Mouse (Mus musculus) cerebellum, adult 11-12 months (tissue): Measurements from ENCODE around the gene Havcr2.
"Not testable (repeated sequence)": the region's sequence is repeated elsewhere in the genome, so short reads cannot be mapped to it uniquely, and the experiment has no call there.

Source experiments
- DNase-seq: peaks from one replicate; pipeline ENCODE4 v3.0.0; 2022

Gene Havcr2

GRCm38 (mm10) chr11:46461931-46462330, 7.2 kb downstream of the Havcr2 start:
- DNase-seq = no peak

- no peak for DNase-seq
Observed at GRCm38 (mm10) chr11:46466878-46467277, 12.1 kb downstream of the Havcr2 start.

- DNase-seq = no peak
Observed at GRCm38 (mm10) chr11:46474220-46474619, 19.5 kb downstream of the Havcr2 start.

GRCm38 (mm10) chr11:46479311-46479710, 24.6 kb downstream of the Havcr2 start:
- DNase-seq = no peak

- DNase-seq = no peak
Observed at GRCm38 (mm10) chr11:46480517-46480916, 25.8 kb downstream of the Havcr2 start.

DNA sequence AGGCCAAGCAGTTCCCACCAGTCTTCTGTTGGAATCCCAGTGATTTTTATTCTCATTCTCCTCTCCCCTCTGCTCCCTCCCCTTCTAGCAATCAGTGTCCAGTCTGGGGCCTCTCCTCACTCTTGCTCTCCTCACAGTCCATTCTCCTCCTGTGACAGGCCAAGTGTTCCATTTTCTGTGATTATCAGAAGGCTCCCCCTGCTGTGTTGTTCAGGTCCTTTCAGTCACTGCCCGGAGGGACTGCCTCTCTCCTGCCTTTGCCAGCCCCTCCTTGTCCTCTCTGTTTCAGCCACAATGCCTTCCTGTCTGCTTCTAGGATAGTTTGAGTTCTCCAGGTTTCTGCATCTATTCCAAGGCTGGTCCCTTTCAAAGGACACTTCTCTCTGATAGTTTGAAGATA, 33.5 kb downstream of the Havcr2 start:
- DNase-seq = no peak

DNA sequence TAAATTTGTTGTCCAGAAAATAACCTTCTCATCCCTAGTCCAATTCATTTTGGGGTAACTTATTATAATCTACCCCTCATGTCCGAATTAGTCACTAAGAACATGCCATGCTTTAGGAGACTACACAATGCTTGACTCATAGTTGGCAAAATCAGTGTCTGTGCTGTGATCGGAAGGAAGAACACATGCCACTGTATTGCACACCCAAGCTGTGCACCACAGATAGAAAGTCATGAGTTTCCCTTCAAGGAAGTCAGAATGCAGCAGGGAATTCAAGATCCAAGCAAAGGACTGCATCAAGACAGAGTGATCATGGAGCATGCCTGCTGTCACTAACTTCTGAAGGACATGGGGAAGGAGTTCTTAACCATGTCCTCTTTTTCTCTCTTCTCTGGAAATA, 33.9 kb downstream of the Havcr2 start:
- no peak for DNase-seq

DNA sequence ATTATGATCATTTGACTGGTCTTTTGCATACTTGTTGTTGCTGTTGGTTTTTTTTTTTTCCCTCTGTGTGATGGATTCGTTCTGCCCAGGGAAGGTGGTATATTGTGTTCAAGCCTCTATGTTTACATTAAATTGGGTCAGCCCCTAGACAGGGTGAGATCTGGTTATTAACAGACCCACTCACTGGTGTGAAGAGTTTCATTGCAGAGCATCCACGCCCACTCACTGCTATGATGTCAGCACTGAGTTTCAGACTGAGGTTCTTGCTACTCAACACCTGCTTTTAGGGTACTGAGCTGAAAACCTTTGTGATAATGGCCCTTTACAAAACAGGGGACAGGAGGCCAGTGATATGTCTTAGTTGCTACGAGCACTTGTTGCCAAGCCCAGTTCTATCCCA, 52.4 kb downstream of the Havcr2 start:
- DNase-seq = no peak

DNA sequence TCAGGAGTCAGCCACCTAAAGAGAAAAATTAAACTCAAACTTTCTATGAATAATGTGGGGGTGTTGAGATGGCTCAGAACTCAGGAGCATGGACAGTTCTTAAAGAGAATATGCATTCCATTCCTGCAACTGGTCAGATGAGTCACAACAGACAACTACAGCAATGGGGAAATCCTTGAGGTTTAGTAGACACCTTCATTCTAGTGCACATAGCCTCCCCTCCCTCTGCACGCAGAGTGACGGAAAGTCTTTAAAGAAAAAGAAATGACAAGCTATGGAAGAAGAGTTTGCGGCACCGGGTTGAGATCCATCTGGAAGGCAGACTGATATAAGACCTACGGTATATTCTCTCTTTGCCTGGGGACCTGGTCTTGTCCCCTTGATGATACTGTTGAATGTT, 55.2 kb downstream of the Havcr2 start:
- DNase-seq = no peak

- not testable (repeated sequence) for DNase-seq
Observed at GRCm38 (mm10) chr11:46521341-46521740, 66.6 kb downstream of the Havcr2 start.

DNA sequence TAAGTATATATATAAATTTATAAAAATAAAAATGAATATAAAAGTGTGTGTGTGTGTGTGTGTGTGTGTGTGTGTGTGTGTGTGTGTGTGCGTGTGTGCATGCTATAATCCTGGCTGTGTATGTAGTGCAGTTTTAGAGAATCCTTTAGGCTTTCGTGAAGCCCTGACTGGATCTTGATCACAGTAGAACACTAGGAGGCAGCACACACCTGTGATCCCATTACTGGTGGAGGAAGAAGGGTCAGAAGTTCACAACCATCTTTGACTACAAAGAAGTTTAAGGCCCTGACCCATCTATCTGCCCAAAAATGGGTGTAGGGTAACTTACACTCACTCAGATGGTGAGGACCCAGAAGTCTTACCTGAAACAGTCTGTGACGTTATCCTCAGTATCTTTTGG, 68.0 kb downstream of the Havcr2 start:
- DNase-seq = no peak

DNA sequence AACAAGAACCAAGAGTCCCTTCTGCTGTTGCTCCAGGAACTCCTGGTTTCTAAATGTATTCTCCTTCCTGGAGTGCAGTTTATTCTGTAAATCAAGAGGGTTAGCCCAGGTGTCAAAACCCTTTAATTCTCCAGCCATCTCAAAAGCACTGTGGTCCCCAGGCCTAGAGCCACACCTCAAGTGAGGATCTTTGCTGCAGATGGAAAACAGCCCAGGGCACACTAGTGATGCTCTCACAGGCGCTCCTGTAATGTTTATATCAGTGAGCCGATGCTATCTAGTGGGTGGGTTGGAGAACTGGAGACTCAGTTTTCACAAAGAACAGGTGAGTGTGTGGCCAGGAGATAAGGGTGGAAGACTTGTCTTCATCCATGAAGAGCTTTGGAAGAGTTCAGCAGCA, 69.2 kb downstream of the Havcr2 start, which contains the start of gene Gm12169:
TSS of gene Gm12169 (plus strand) at position 301 of the 400 bp plus-strand sequence.
- no peak for DNase-seq

DNA sequence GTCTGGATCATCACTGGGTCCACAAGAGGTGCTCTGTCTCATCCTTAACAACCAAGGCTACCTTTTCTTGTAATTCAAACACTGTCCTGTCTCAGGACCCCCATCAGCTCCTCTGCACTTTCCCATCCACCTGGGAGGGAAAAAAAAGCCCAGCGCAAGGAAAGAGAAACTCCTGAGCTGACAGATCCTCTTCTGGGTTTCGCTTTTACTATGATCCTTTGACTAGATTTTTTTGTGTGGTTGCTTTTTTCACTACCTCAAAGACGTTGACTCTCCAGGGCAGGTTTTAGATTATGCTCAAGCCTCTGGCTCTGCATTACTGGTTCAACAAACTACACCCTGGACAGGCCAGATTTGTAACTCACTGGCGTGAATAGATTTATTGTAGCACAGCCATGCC, 75.4 kb downstream of the Havcr2 start:
- no peak for DNase-seq
